Mouse (Mus musculus) forebrain, embryonic 11.5 days (tissue): ENCODE data around the gene Tmco2. TPM values are rescaled to one million over a fixed set of nuclear protein-coding genes. Genes with fewer than 3 reads are reported as not detected.

Source experiments
- ATAC-seq: fragments of 200-750 bp; cut with Nextera tagmentation; replicated peaks from 2 replicates; pipeline ENCODE4 v1.8.0; 2017; ENCODE audit warnings: moderate TSS enrichment; ENCODE audit not compliant: low FRiP score
- DNase-seq: peaks from one replicate; pipeline ENCODE4 v3.0.0-alpha.2; 2017; ENCODE audit warnings: low spot score
- H3K27ac ChIP-seq: fragments of 300-500 bp; sonication (generic); 2 replicates; pipeline ENCODE4 v1.5.1; 2014; ENCODE audit warnings: low read depth, low read length
- H3K27me3 ChIP-seq: fragments of 300-500 bp; sonication (generic); 2 replicates; pipeline ENCODE4 v1.6.1; 2014; ENCODE audit warnings: mild to moderate bottlenecking, low read length, mixed read lengths; ENCODE audit not compliant: control insufficient read depth, insufficient read depth
- H3K36me3 ChIP-seq: fragments of 300-500 bp; sonication (generic); 2 replicates; pipeline ENCODE4 v1.6.1; 2014; ENCODE audit warnings: mild to moderate bottlenecking, low read length, moderate library complexity, mixed read lengths; ENCODE audit not compliant: control insufficient read depth, insufficient read depth
- H3K4me1 ChIP-seq: fragments of 300-500 bp; sonication (generic); replicated peaks from 2 replicates; pipeline ENCODE4 v1.6.1; 2014; ENCODE audit warnings: low read length, mixed read lengths; ENCODE audit not compliant: control insufficient read depth, insufficient read depth
- H3K4me2 ChIP-seq: fragments of 300-500 bp; sonication (generic); 2 replicates; pipeline ENCODE4 v1.6.1; 2014; ENCODE audit warnings: low read depth, mild to moderate bottlenecking, low read length, moderate library complexity, mixed read lengths; ENCODE audit not compliant: severe bottlenecking
- H3K4me3 ChIP-seq: fragments of 300-500 bp; sonication (generic); 2 replicates; pipeline ENCODE4 v1.5.1; 2014; ENCODE audit warnings: low read depth, low read length
- H3K9ac ChIP-seq: fragments of 300-500 bp; sonication (generic); 2 replicates; pipeline ENCODE4 v1.6.1; 2014; ENCODE audit warnings: low read length
- H3K9me3 ChIP-seq: fragments of 300-500 bp; sonication (generic); 2 replicates; pipeline ENCODE4 v1.6.1; 2016; ENCODE audit warnings: low read length, mixed read lengths; ENCODE audit not compliant: control insufficient read depth
- WGBS: fragments of 180-500 bp; shearing (Covaris S2); extraction: QIAGEN DNeasy Blood & Tissue Kit; methylation state at CpG from one replicate; pipeline ENCODE4 v1.1.7; 2014; 5-methylcytosine and 5-hydroxymethylcytosine counted together
- polyA plus RNA-seq: library from polyadenylated mRNA; unstranded; fragments of >200 nt; fragmentation: Nextera tagmentation; extraction: Ambion mirVana; gene quantifications from 2 replicates; pipeline ENCODE4 v1.2.1, GENCODE M21; 2014

The Tmco2 gene
- not detected in 2 replicates for polyA plus RNA-seq

- no peak within 1 kb of the TSS for H3K4me2 ChIP-seq
- H3K4me1 ChIP-seq, result no peaks in the 10 kb centered on the region
- 91% methylated on average over 2 of the region's 2 CpGs for WGBS
- no peak within 1 kb of the TSS for H3K9ac ChIP-seq
- H3K27me3 ChIP-seq, result no peaks in the 10 kb centered on the region
- no peaks in the 10 kb centered on the region for H3K36me3 ChIP-seq
- DNase-seq (no peak), ATAC-seq (no peak)
- no peaks in the 10 kb centered on the region for H3K9me3 ChIP-seq
- H3K27ac ChIP-seq, result no peak within 1 kb of the TSS
- H3K4me3 ChIP-seq, result no peak within 1 kb of the TSS
Measured at GRCm38 (mm10) chr4:121109126-121109525, at the start of gene Tmco2. Gene Tmco2, minus strand, starts transcription at chr4:121109226.

- H3K4me1 ChIP-seq, result no peaks in the 10 kb centered on the region
- 86% methylated on average over 4 of the region's 4 CpGs for WGBS
- no peak overlapping the region for H3K4me3 ChIP-seq
- no peak for DNase-seq
- H3K9ac ChIP-seq, result no peak overlapping the region
- no peak overlapping the region for H3K4me2 ChIP-seq
- no peaks in the 10 kb centered on the region for H3K9me3 ChIP-seq
- H3K27me3 ChIP-seq, result no peaks in the 10 kb centered on the region
- no peak overlapping the region for H3K27ac ChIP-seq
- H3K36me3 ChIP-seq, result no peaks in the 10 kb centered on the region
- no peak for ATAC-seq
Measured at GRCm38 (mm10) chr4:121103304-121103703, 5.7 kb downstream of the Tmco2 start.

- H3K27ac ChIP-seq, result 0 out of 2 replicates have a peak within 1 kb of the TSS, but pooled peaks have one; percentile 18
- H3K9me3 ChIP-seq, result no peaks in the 10 kb centered on the region
- peak within 1 kb of the TSS; percentile 74 for H3K9ac ChIP-seq
- WGBS, result under 1% methylated on average over 39 of the region's 39 CpGs
- H3K4me1 ChIP-seq, result no peaks in the 10 kb centered on the region; the same call in 1 of the 2 replicates
- H3K4me3 ChIP-seq, result peak within 1 kb of the TSS; percentile 74
- peaks cover 6% of the 10 kb centered on the region; the same call in 1 of the 2 replicates for H3K36me3 ChIP-seq
- peak within 1 kb of the TSS; percentile 72 for H3K4me2 ChIP-seq
- DNase-seq, result peak; percentile 90
- peak; percentile 87 for ATAC-seq
- no peaks in the 10 kb centered on the region for H3K27me3 ChIP-seq
Measured at GRCm38 (mm10) chr4:121097650-121098378, 11.2 kb downstream of the Tmco2 start, which contains the start of gene Zmpste24. Gene Zmpste24, minus strand, starts transcription at chr4:121098241.

- no peak overlapping the region for H3K4me2 ChIP-seq
- no peaks in the 10 kb centered on the region for H3K27me3 ChIP-seq
- H3K9me3 ChIP-seq, result no peaks in the 10 kb centered on the region
- peaks cover 8% of the 10 kb centered on the region; the same call in 1 of the 2 replicates for H3K36me3 ChIP-seq
- no peak overlapping the region for H3K9ac ChIP-seq
- no peak overlapping the region for H3K27ac ChIP-seq
- 94% methylated on average over 4 of the region's 4 CpGs for WGBS
- H3K4me3 ChIP-seq, result no peak overlapping the region
- ATAC-seq (no peak), DNase-seq (no peak)
- H3K4me1 ChIP-seq, result no peaks in the 10 kb centered on the region
Measured at GRCm38 (mm10) chr4:121090211-121090610, 18.8 kb downstream of the Tmco2 start.

GRCm38 (mm10) chr4:121088696-121089095 lies 20.3 kb downstream of the Tmco2 start:
- ATAC-seq (no peak), DNase-seq (no peak)
- WGBS, result 94% methylated on average over 2 of the region's 2 CpGs
- H3K27me3 ChIP-seq, result no peaks in the 10 kb centered on the region
- H3K9me3 ChIP-seq, result no peaks in the 10 kb centered on the region
- H3K4me2 ChIP-seq, result no peak overlapping the region
- peaks cover 3% of the 10 kb centered on the region; the same call in 1 of the 2 replicates for H3K36me3 ChIP-seq
- no peak overlapping the region for H3K27ac ChIP-seq
- H3K4me3 ChIP-seq, result no peak overlapping the region
- H3K4me1 ChIP-seq, result no peaks in the 10 kb centered on the region
- no peak overlapping the region for H3K9ac ChIP-seq

- ATAC-seq, result no peak
- no peak for DNase-seq
- Histone ChIP-seq H3K9me3 (no peaks in the 10 kb centered on the region), H3K27me3 (no peaks in the 10 kb centered on the region), H3K4me3 (no peak overlapping the region), H3K9ac (no peak overlapping the region), H3K4me1 (no peaks in the 10 kb centered on the region), H3K36me3 (peaks cover 2% of the 10 kb centered on the region), H3K4me2 (no peak overlapping the region), H3K27ac (no peak overlapping the region)
Measured at GRCm38 (mm10) chr4:121084506-121084905, 24.5 kb downstream of the Tmco2 start.

GRCm38 (mm10) chr4:121080395-121080794 lies 28.6 kb downstream of the Tmco2 start:
- peaks cover 4% of the 10 kb centered on the region for H3K36me3 ChIP-seq
- no peaks in the 10 kb centered on the region for H3K27me3 ChIP-seq
- 93% methylated on average over 1 of the region's 1 CpGs for WGBS
- H3K9ac ChIP-seq, result no peak overlapping the region
- H3K9me3 ChIP-seq, result no peaks in the 10 kb centered on the region
- no peaks in the 10 kb centered on the region for H3K4me1 ChIP-seq
- ATAC-seq, result no peak
- H3K27ac ChIP-seq, result no peak overlapping the region
- no peak overlapping the region for H3K4me3 ChIP-seq
- DNase-seq, result no peak
- no peak overlapping the region for H3K4me2 ChIP-seq

- Histone ChIP-seq H3K9ac (no peak overlapping the region), H3K4me3 (no peak overlapping the region), H3K27me3 (no peaks in the 10 kb centered on the region), H3K36me3 (peaks cover 4% of the 10 kb centered on the region), H3K9me3 (no peaks in the 10 kb centered on the region), H3K27ac (no peak overlapping the region), H3K4me2 (no peak overlapping the region), H3K4me1 (no peaks in the 10 kb centered on the region)
- ATAC-seq, result no peak
- 89% methylated on average over 3 of the region's 3 CpGs for WGBS
- DNase-seq, result no peak
Measured at GRCm38 (mm10) chr4:121077915-121078646, 30.9 kb downstream of the Tmco2 start.
